Mouse (Mus musculus) neural tube, embryonic 14.5 days (tissue): ENCODE measurements around the gene Tmem186. TPM values are rescaled to one million over a fixed set of nuclear protein-coding genes. Genes with fewer than 3 reads are reported as not detected.

Experiments used
- ATAC-seq: fragments of 200-750 bp; cut with Nextera tagmentation; 2 replicates; pipeline ENCODE4 v1.8.0; 2017; ENCODE audit warnings: low read depth, mild to moderate bottlenecking, moderate TSS enrichment, moderate library complexity
- H3K27ac ChIP-seq: fragments of 300-500 bp; sonication (generic); 2 replicates; pipeline ENCODE4 v1.5.1; 2014; ENCODE audit warnings: low read depth, mild to moderate bottlenecking, control low read depth, low read length, moderate library complexity, mixed read lengths
- H3K27me3 ChIP-seq: fragments of 300-500 bp; sonication (generic); 2 replicates; pipeline ENCODE4 v1.6.1; 2014; ENCODE audit warnings: low read length; ENCODE audit not compliant: control insufficient read depth, insufficient read depth
- H3K36me3 ChIP-seq: fragments of 300-500 bp; sonication (generic); 2 replicates; pipeline ENCODE4 v1.6.1; 2014; ENCODE audit warnings: low read length, mixed read lengths; ENCODE audit not compliant: control insufficient read depth, insufficient read depth
- H3K4me1 ChIP-seq: fragments of 300-500 bp; sonication (generic); 2 replicates; pipeline ENCODE4 v1.6.1; 2014; ENCODE audit warnings: low read length; ENCODE audit not compliant: control insufficient read depth, insufficient read depth
- H3K4me2 ChIP-seq: fragments of 300-500 bp; sonication (generic); 2 replicates; pipeline ENCODE4 v1.6.1; 2014; ENCODE audit warnings: mild to moderate bottlenecking, low read depth, low read length, control low read depth
- H3K4me3 ChIP-seq: fragments of 300-500 bp; sonication (generic); 2 replicates; pipeline ENCODE4 v1.5.1; 2014; ENCODE audit warnings: low read depth, low read length, control low read depth, mixed read lengths
- H3K9ac ChIP-seq: fragments of 300-500 bp; sonication (generic); replicated peaks from 2 replicates; pipeline ENCODE4 v1.6.1; 2014; ENCODE audit warnings: low read depth, mild to moderate bottlenecking, control low read depth, low read length, mixed read lengths
- H3K9me3 ChIP-seq: fragments of 300-500 bp; sonication (generic); 2 replicates; pipeline ENCODE4 v1.6.1; 2016; ENCODE audit warnings: low read length; ENCODE audit not compliant: control insufficient read depth
- WGBS: fragments of 180-500 bp; shearing (Covaris S2); extraction: QIAGEN DNeasy Blood & Tissue Kit; methylation state at CpG from one replicate; pipeline ENCODE4 v1.1.7; 2014; 5-methylcytosine and 5-hydroxymethylcytosine counted together
- polyA plus RNA-seq: library from polyadenylated mRNA; unstranded; fragments of >200 nt; fragmentation: Nextera tagmentation; extraction: Ambion mirVana; gene quantifications from 2 replicates; pipeline ENCODE4 v1.2.1, GENCODE M21; 2014

The Tmem186 gene
- polyA plus RNA-seq, 1 experiment from 2014 or later, result 13.8 TPM

GRCm38 (mm10) chr16:8663022-8663421, 25.5 kb upstream of the Tmem186 start:
- H3K4me3 ChIP-seq, result no peak overlapping the region
- H3K4me1 ChIP-seq, result peaks cover 25% of the 10 kb centered on the region
- no peak overlapping the region for H3K4me2 ChIP-seq
- H3K9ac ChIP-seq, result no peak overlapping the region
- H3K9me3 ChIP-seq, result no peaks in the 10 kb centered on the region
- ATAC-seq, result no peak
- H3K36me3 ChIP-seq, result peaks cover 31% of the 10 kb centered on the region; the same call in 1 of the 2 replicates
- peak overlapping the region; percentile 23; the same call in 1 of the 2 replicates for H3K27ac ChIP-seq
- H3K27me3 ChIP-seq, result no peaks in the 10 kb centered on the region
- 90% methylated on average over 1 of the region's 2 CpGs for WGBS

- WGBS, result 96% methylated on average over 4 of the region's 4 CpGs
- H3K36me3 ChIP-seq, result peaks cover 31% of the 10 kb centered on the region; the same call in 1 of the 2 replicates
- no peaks in the 10 kb centered on the region for H3K27me3 ChIP-seq
Observed at GRCm38 (mm10) chr16:8658764-8659163, 21.3 kb upstream of the Tmem186 start.

GRCm38 (mm10) chr16:8658349-8658748, 20.8 kb upstream of the Tmem186 start:
- Histone ChIP-seq H3K27me3 (no peaks in the 10 kb centered on the region), H3K27ac (no peak overlapping the region), H3K9me3 (no peaks in the 10 kb centered on the region), H3K9ac (no peak overlapping the region), H3K4me2 (no peak overlapping the region), H3K36me3 (peaks cover 29% of the 10 kb centered on the region; the same call in 1 of the 2 replicates), H3K4me3 (no peak overlapping the region), H3K4me1 (no peaks in the 10 kb centered on the region)
- 85% methylated on average over 4 of the region's 4 CpGs for WGBS
- no peak for ATAC-seq

More at GRCm38 (mm10) chr16:8658764-8659163, 21.3 kb upstream of the Tmem186 start:
- H3K27ac ChIP-seq, result no peak overlapping the region
- no peak for ATAC-seq
- no peak overlapping the region for H3K4me3 ChIP-seq
- H3K4me1 ChIP-seq, result 0 out of 2 replicates have a peak, but pooled peaks cover 3% of the 10 kb centered on the region
- H3K9ac ChIP-seq, result no peak overlapping the region
- no peaks in the 10 kb centered on the region for H3K9me3 ChIP-seq
- no peak overlapping the region for H3K4me2 ChIP-seq

DNA sequence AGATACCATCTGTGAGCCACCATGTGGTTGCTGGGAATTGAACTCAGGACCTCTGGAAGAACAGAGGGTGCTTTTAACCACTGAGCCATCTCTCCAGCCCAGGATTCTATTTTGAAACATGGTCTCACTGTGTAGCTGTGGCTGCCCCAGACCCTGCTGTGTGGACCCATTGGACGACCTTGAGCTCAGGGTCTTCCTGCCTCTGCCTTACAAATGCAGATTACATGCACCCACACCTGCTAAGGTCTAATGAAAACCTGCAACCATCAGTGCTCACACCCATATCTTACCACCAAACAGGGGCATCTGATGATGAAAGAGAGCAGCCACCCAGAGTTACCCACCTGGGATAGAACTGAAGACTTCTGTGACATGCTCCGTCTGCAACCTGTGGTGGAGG, 18.7 kb upstream of the Tmem186 start:
- H3K4me2 ChIP-seq, result no peak overlapping the region
- H3K4me1 ChIP-seq, result no peaks in the 10 kb centered on the region
- H3K4me3 ChIP-seq, result no peak overlapping the region
- H3K9ac ChIP-seq, result no peak overlapping the region
- no peak for ATAC-seq
- H3K27ac ChIP-seq, result no peak overlapping the region
- H3K36me3 ChIP-seq, result peaks cover 26% of the 10 kb centered on the region; the same call in 1 of the 2 replicates
- WGBS, result 95% methylated on average over 2 of the region's 2 CpGs
- no peaks in the 10 kb centered on the region for H3K9me3 ChIP-seq
- no peaks in the 10 kb centered on the region for H3K27me3 ChIP-seq

- H3K4me2 ChIP-seq, result no peak overlapping the region
- no peaks in the 10 kb centered on the region for H3K4me1 ChIP-seq
- H3K9me3 ChIP-seq, result no peaks in the 10 kb centered on the region
- 82% methylated on average over 9 of the region's 9 CpGs for WGBS
- no peak for ATAC-seq
- peaks cover 23% of the 10 kb centered on the region; the same call in 1 of the 2 replicates for H3K36me3 ChIP-seq
- H3K9ac ChIP-seq, result no peak overlapping the region
- H3K27ac ChIP-seq, result no peak overlapping the region
- H3K4me3 ChIP-seq, result no peak overlapping the region
- H3K27me3 ChIP-seq, result no peaks in the 10 kb centered on the region
Observed at GRCm38 (mm10) chr16:8655599-8655998, 18.1 kb upstream of the Tmem186 start.

DNA sequence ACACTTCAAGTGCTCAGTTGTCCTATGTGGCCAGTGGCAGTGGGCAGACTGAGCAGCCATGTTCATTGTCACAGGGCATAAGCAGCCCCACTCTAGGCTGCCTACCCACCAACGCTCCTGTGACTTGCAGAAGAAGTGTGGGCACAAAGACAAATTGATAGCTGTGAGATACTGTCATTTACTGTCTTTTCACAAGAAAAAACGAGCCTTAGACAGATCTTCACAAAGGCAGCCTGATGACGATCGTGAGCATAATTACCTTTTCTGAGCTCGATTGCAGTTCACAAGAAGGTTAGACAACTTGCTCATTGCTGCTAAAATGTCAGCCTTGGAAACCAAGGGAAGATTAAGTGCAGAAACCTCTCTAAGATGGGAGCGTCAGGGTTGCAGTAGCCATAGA, 17.6 kb upstream of the Tmem186 start:
- no peak overlapping the region for H3K27ac ChIP-seq
- H3K4me1 ChIP-seq, result no peaks in the 10 kb centered on the region
- no peak overlapping the region for H3K4me3 ChIP-seq
- no peak overlapping the region for H3K9ac ChIP-seq
- WGBS, result 80% methylated on average over 6 of the region's 6 CpGs
- no peak for ATAC-seq
- H3K27me3 ChIP-seq, result no peaks in the 10 kb centered on the region
- peaks cover 18% of the 10 kb centered on the region; the same call in 1 of the 2 replicates for H3K36me3 ChIP-seq
- H3K9me3 ChIP-seq, result no peaks in the 10 kb centered on the region
- no peak overlapping the region for H3K4me2 ChIP-seq

- H3K4me2 ChIP-seq, result no peak overlapping the region
- ATAC-seq, result no peak
- no peaks in the 10 kb centered on the region for H3K4me1 ChIP-seq
- 99% methylated on average over 3 of the region's 3 CpGs for WGBS
- no peak overlapping the region for H3K4me3 ChIP-seq
- no peaks in the 10 kb centered on the region for H3K27me3 ChIP-seq
- H3K9me3 ChIP-seq, result no peaks in the 10 kb centered on the region
- H3K27ac ChIP-seq, result no peak overlapping the region
- peaks cover 35% of the 10 kb centered on the region for H3K36me3 ChIP-seq
- no peak overlapping the region for H3K9ac ChIP-seq
Observed at GRCm38 (mm10) chr16:8650007-8650406, 12.5 kb upstream of the Tmem186 start.

- no peak for ATAC-seq
- 79% methylated on average over 6 of the region's 6 CpGs for WGBS
- H3K4me3 ChIP-seq, result no peak overlapping the region
- H3K4me1 ChIP-seq, result no peaks in the 10 kb centered on the region
- no peak overlapping the region for H3K27ac ChIP-seq
- H3K27me3 ChIP-seq, result no peaks in the 10 kb centered on the region
- H3K4me2 ChIP-seq, result no peak overlapping the region
- H3K9me3 ChIP-seq, result no peaks in the 10 kb centered on the region
- peaks cover 50% of the 10 kb centered on the region for H3K36me3 ChIP-seq
- no peak overlapping the region for H3K9ac ChIP-seq
Observed at GRCm38 (mm10) chr16:8645546-8645945, 8.0 kb upstream of the Tmem186 start.

- Histone ChIP-seq H3K4me3 (no peak overlapping the region), H3K27ac (no peak overlapping the region), H3K36me3 (peaks cover 42% of the 10 kb centered on the region), H3K4me1 (no peaks in the 10 kb centered on the region; the same call in 1 of the 2 replicates), H3K27me3 (no peaks in the 10 kb centered on the region), H3K9ac (no peak overlapping the region), H3K9me3 (no peaks in the 10 kb centered on the region), H3K4me2 (no peak overlapping the region)
- 82% methylated on average over 2 of the region's 2 CpGs for WGBS
- peak; percentile 63; the same call in 1 of the 2 replicates for ATAC-seq
Observed at GRCm38 (mm10) chr16:8643855-8644254, 6.3 kb upstream of the Tmem186 start.
